ENCODE assay signal across 24 mouse cellular contexts in the genomic region with DNA sequence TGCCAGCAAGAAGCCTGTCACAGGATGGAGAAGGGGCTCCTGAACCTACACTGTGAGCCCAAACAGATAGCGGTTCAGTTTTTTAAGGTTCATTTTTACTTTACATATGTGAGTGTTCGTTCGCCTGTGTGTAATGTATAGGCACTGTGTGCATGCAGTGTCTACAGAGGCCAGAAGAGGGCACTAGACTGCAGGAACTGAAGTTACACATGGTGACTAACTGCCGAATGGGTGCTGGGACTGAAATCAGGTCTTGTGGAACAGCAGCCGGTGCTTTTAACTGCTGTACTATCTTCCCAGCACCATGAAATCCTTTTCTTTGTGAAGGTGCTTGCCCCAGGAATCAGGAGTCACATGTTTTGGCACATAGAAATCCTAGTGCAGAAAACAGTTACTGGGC.
DNase-seq lines count a peak whose midpoint lies in the region; ATAC-seq and TF ChIP-seq lines count a peak whose summit lies in the region.
"Had no signal": no experiment of that assay in that cellular context is flagged by ENCODE, and none has a peak within 500 bp of the region (broad histone marks: within the 10 kb centered on the region; RNA-seq: fewer than 3 reads in every experiment).

No protein-coding gene starts in this region.

- no peak overlapping the region for H3K9ac ChIP-seq in midbrain, postnatal 0 days (replicated peaks; ENCODE audit: low read length, poor library complexity, severe bottlenecking)
- H3K9ac ChIP-seq in midbrain, embryonic 14.5 days (replicated peaks; ENCODE audit: low read length), result no peak overlapping the region
- H3K9ac ChIP-seq in stomach, postnatal 0 days (ENCODE audit: low read length), result no peak overlapping the region
- H3K9ac ChIP-seq: heart, embryonic 15.5 days; hindbrain, embryonic 15.5 days; limb, embryonic 12.5 days; liver, embryonic 13.5 days had no signal

- 95% methylated on average over 5 of the region's 5 CpGs for WGBS in midbrain, postnatal 0 days
- WGBS in midbrain, embryonic 14.5 days, result 96% methylated on average over 5 of the region's 5 CpGs
- 98% methylated on average over 5 of the region's 5 CpGs for WGBS in stomach, postnatal 0 days

- no peaks in the 10 kb centered on the region for H3K36me3 ChIP-seq in midbrain, postnatal 0 days (ENCODE audit: insufficient read depth, low read length)
- no peaks in the 10 kb centered on the region for H3K36me3 ChIP-seq in midbrain, embryonic 14.5 days (ENCODE audit: control insufficient read depth, insufficient read depth, low read length)
- no peaks in the 10 kb centered on the region for H3K36me3 ChIP-seq in stomach, postnatal 0 days (ENCODE audit: control insufficient read depth, insufficient read depth, low read length)
- H3K36me3 ChIP-seq: G1E; heart, embryonic 15.5 days; hindbrain, embryonic 15.5 days; limb, embryonic 12.5 days; liver, embryonic 13.5 days had no signal

- TF ChIP-seq CTCF in layer of hippocampus, adult 2 months (conservative IDR thresholded peaks at IDR 0.05), result peak; percentile 43
- TF ChIP-seq CTCF in midbrain, postnatal 0 days (IDR thresholded peaks at IDR 0.05), result peak; percentile 32
- TF ChIP-seq CTCF in stomach, postnatal 0 days (IDR thresholded peaks at IDR 0.05; ENCODE audit: low read depth), result peak; percentile 31; the same call in 1 of the 2 replicates

- TF ChIP-seq EP300 in stomach, postnatal 0 days (optimal IDR thresholded peaks at IDR 0.05), result no peak

- DNase-seq in layer of hippocampus, adult 2 months (ENCODE audit: low spot score in 2 of 2), result no peak
- no peak for DNase-seq in layer of hippocampus, postnatal 14 days (ENCODE audit: low spot score in 2 of 2)
- no peak for DNase-seq in midbrain, postnatal 0 days (ENCODE audit: low spot score)
- DNase-seq in midbrain, embryonic 14.5 days, result no peak
- DNase-seq in R1 (ENCODE audit: low read depth, low spot score), result peak; percentile 59
- DNase-seq in stomach, postnatal 0 days (ENCODE audit: low spot score), result no peak
- no peak for DNase-seq in thymus, postnatal 14 days
- DNase-seq: adrenal gland, postnatal 10 days; cerebellum, adult 9-10 months; gastrocnemius, adult 2 months; heart, postnatal 4 days; kidney, adult 18-20 months; kidney, postnatal 10 days; liver, embryonic 13.5 days; lung, postnatal 14 days; thymus, postnatal 4 days had no signal

- H3K4me2 ChIP-seq in midbrain, postnatal 0 days (ENCODE audit: low read depth, low read length, poor library complexity, severe bottlenecking), result no peak overlapping the region
- no peak overlapping the region for H3K4me2 ChIP-seq in midbrain, embryonic 14.5 days (ENCODE audit: low read length)
- no peak overlapping the region for H3K4me2 ChIP-seq in stomach, postnatal 0 days (replicated peaks; ENCODE audit: low read depth)
- H3K4me2 ChIP-seq: heart, embryonic 15.5 days; hindbrain, embryonic 15.5 days; limb, embryonic 12.5 days; liver, embryonic 13.5 days; midbrain, embryonic 11.5 days had no signal

- no peak for ATAC-seq in midbrain, postnatal 0 days (ENCODE audit: low FRiP score)
- no peak for ATAC-seq in midbrain, embryonic 14.5 days (ENCODE audit: low FRiP score, low TSS enrichment)
- no peak for ATAC-seq in stomach, postnatal 0 days (ENCODE audit: low FRiP score, low TSS enrichment)
- ATAC-seq: activated CD4-positive, CD25-positive, alpha-beta regulatory T cell, adult 4 months; forebrain, embryonic 14.5 days; Patski had no signal

- no peak overlapping the region for H3K27ac ChIP-seq in layer of hippocampus, adult 2 months
- no peak overlapping the region for H3K27ac ChIP-seq in midbrain, postnatal 0 days (ENCODE audit: low read depth, low read length)
- H3K27ac ChIP-seq in midbrain, embryonic 14.5 days (replicated peaks; ENCODE audit: low read depth, low read length), result no peak overlapping the region
- no peak overlapping the region for H3K27ac ChIP-seq in stomach, postnatal 0 days (replicated peaks)
- H3K27ac ChIP-seq: gastrocnemius, adult 2 months; heart, embryonic 15.5 days; hindbrain, embryonic 15.5 days; limb, embryonic 12.5 days; liver, embryonic 13.5 days had no signal

- no peaks in the 10 kb centered on the region for H3K27me3 ChIP-seq in midbrain, postnatal 0 days (ENCODE audit: insufficient read depth, low read length)
- H3K27me3 ChIP-seq in midbrain, embryonic 14.5 days (ENCODE audit: control insufficient read depth, insufficient read depth, low read length), result no peaks in the 10 kb centered on the region
- no peaks in the 10 kb centered on the region for H3K27me3 ChIP-seq in stomach, postnatal 0 days (ENCODE audit: control insufficient read depth, insufficient read depth, low read length)
- H3K27me3 ChIP-seq: heart, embryonic 15.5 days; hindbrain, embryonic 15.5 days; limb, embryonic 12.5 days; liver, embryonic 13.5 days; Patski had no signal

- no peaks in the 10 kb centered on the region for H3K4me1 ChIP-seq in midbrain, postnatal 0 days (ENCODE audit: insufficient read depth, low read length)
- no peaks in the 10 kb centered on the region for H3K4me1 ChIP-seq in midbrain, embryonic 14.5 days (ENCODE audit: control insufficient read depth, insufficient read depth, low read length)
- H3K4me1 ChIP-seq in stomach, postnatal 0 days (replicated peaks; ENCODE audit: control insufficient read depth, insufficient read depth), result no peaks in the 10 kb centered on the region
- H3K4me1 ChIP-seq: heart, embryonic 15.5 days; hindbrain, embryonic 15.5 days had no signal

- H3K9me3 ChIP-seq in midbrain, postnatal 0 days (ENCODE audit: low read length), result no peaks in the 10 kb centered on the region
- no peaks in the 10 kb centered on the region for H3K9me3 ChIP-seq in midbrain, embryonic 14.5 days (ENCODE audit: control insufficient read depth, low read length)
- H3K9me3 ChIP-seq in stomach, postnatal 0 days (ENCODE audit: control insufficient read depth, low read length), result no peaks in the 10 kb centered on the region
- H3K9me3 ChIP-seq: heart, embryonic 15.5 days; limb, embryonic 12.5 days had no signal

- no peak overlapping the region for H3K4me3 ChIP-seq in layer of hippocampus, adult 2 months
- H3K4me3 ChIP-seq in midbrain, postnatal 0 days (ENCODE audit: low read depth, low read length), result no peak overlapping the region
- no peak overlapping the region for H3K4me3 ChIP-seq in midbrain, embryonic 14.5 days (replicated peaks; ENCODE audit: low read depth, low read length)
- H3K4me3 ChIP-seq in stomach, postnatal 0 days (ENCODE audit: low read depth, low read length), result no peak overlapping the region
- H3K4me3 ChIP-seq: gastrocnemius, adult 2 months; heart, embryonic 15.5 days; hindbrain, embryonic 15.5 days; limb, embryonic 12.5 days; liver, embryonic 13.5 days had no signal
